Mouse (Mus musculus) CD4-positive, CD25-positive, alpha-beta regulatory T cell, adult 2 months (primary cell): ENCODE measurements around the gene Abcb9.
"Not testable (repeated sequence)": the region's sequence is repeated elsewhere in the genome, so short reads cannot be mapped to it uniquely, and the experiment has no call there.

Experiments
- DNase-seq: peaks from one replicate; pipeline ENCODE4 v3.0.0-alpha.2; 2012; ENCODE audit warnings: low read depth, low spot score

The Abcb9 gene

DNA sequence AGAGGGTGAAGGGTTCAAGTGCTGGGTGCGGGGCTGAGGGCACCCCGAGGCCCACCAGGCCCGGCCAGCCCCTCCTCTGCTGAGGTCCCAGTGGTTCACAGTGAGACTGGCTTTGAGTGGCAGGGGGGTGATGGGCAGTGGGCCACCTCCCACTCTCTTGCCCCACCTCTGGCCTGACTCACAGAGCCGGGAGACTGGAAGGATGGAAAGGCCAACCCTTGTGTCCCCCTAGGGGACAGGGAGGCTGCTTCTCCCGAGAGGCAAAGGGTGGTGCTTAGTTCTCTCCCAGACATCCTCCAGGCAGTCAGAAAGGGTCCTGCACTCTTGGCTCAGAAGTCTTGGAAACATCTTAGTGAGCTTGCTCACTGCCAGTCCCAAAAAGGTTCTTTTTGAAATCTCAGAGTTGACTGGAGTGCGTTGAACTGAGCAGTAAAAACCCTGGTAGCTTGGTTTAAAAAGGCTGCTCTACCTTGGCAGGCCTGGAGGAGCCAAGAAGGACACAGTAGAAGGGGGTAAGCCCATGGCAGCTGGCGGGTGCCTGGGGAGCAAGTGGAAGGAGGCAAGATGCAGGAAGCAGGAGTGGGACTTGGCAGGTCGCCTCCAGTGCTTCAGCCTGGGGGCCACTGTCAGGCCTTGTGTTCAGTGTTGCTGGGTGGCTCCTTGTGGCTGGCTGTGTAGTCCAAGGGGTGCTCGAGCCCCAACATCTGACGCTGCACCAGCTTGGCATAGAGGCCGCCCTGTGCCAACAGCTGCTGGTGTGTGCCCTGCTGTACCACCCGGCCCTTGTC, 33.4 kb downstream of the Abcb9 start:
- DNase-seq, result no peak

DNA sequence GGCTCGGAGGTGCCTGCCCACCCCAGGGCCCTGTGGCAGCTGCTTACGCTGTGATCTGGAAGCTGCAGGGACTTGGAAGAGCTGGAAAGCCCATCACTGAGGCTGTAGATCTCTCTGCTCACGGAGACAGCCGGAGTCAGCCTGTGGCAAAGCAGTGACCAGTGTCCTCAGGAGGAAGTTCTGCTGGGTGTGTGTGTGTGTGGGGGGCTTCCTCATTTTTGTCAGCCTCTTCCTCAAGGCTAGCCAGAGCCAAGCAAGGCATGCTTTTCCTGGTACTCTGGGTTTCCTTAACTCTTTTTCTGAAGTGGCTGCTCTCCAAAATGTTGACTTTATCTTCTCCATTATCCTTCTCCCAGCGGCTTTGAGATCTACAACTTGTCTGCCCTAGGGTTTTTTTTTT, 35.9 kb downstream of the Abcb9 start:
- no peak for DNase-seq

DNA sequence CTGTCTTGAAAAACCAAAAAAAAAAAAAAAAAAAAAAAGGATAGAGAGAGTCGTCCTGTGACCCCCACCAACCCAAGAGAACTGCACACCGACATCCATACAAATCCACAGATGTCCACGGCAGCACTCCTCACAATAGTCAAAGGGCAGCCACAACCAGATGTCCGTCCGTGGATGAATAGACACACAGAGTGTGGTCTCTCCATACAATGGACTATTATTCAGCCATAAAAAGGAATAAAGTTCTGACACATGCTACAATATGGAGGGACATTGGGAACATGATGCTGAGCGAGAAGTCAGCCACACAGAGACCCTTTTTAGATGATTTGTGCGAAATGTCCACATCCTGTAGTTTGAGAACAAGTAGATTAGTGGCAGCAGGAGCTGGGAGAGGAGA, 36.8 kb downstream of the Abcb9 start:
- no peak for DNase-seq

DNA sequence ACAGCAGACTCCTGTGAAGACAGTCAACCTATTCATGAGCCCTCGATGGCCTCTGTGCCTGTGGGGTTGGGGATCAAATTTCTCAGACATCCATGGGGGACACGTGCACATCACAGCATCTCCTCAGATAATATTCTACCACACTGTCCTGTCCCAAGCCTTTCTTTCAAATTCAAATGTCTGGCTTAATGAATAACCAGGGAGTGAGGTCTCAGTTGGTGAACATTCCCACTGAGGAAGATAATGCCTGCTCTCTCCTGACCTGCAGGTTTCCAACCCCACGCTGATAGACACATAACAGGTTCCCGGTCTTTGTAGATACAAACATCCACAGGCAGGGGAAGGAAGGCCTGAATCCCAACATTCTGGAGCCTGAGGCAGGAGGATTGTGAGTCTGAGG, 38.6 kb downstream of the Abcb9 start:
- DNase-seq, result no peak

DNA sequence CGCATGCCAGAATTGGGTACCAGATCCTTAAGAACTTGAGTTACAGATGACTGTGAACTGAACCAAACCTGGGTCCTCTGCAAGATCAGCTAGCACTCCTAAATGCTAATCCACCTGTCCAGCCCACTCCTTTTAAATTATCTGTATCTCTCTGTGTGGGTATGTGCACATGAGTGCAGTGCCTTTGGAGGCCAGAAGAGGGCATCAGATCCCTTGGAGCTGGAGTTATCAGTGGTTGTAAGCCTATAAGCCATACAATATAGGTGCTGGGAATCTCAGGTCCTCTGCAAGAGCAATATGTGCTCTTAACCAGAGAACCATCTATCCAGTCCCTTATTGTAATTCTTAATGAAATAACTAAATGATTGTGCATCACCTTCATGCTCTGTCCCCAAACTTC, 39.4 kb downstream of the Abcb9 start:
- peak; percentile 44 for DNase-seq

DNA sequence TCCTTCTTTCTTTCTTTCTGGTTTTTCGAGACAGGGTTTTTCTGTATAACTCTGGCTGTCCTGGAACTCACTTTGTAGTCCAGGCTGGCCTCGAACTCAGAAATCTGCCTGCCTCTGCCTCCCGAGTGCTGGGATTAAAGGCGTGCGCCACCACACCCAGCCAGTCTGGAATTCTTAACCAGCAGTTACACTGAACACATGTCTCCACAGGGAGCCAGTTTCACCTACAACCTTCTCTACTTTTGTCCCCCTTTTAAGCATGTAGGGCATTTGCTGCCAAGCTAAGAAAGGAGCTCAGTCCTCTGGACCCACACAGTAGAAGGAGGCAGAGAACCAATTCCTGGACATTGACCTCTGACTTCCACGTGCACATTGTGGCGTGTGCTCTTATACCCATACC, 43.0 kb downstream of the Abcb9 start:
- DNase-seq, result not testable (repeated sequence)

DNA sequence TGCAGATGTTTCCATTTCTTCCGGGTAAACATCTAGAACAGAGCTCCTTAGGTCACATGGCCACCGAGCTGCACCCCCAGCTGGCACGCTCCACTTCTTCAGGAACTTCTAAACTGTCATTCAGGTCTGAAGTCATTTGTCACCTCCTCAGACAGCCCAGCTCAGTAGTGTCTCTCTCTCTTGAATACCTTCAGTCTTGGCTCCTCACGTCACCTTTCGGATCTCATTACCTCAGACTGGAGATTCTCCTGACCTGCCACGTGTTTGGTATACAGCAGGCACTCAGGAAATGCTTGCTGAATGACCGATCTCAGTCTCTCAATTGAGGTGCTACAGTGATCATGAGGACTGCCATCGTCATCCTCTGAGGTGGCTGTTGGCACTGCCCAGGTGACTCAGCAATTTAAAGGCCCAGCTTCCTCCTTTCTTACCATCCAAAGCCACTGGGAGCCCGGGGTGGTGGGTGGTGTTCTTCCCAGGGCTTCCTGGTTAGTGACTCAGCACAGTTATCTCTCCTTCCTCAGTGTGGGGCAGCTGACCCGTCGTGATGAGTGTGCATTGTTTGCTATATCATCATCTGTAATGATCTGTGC, 43.6 kb downstream of the Abcb9 start:
- peak; percentile 44 for DNase-seq

DNA sequence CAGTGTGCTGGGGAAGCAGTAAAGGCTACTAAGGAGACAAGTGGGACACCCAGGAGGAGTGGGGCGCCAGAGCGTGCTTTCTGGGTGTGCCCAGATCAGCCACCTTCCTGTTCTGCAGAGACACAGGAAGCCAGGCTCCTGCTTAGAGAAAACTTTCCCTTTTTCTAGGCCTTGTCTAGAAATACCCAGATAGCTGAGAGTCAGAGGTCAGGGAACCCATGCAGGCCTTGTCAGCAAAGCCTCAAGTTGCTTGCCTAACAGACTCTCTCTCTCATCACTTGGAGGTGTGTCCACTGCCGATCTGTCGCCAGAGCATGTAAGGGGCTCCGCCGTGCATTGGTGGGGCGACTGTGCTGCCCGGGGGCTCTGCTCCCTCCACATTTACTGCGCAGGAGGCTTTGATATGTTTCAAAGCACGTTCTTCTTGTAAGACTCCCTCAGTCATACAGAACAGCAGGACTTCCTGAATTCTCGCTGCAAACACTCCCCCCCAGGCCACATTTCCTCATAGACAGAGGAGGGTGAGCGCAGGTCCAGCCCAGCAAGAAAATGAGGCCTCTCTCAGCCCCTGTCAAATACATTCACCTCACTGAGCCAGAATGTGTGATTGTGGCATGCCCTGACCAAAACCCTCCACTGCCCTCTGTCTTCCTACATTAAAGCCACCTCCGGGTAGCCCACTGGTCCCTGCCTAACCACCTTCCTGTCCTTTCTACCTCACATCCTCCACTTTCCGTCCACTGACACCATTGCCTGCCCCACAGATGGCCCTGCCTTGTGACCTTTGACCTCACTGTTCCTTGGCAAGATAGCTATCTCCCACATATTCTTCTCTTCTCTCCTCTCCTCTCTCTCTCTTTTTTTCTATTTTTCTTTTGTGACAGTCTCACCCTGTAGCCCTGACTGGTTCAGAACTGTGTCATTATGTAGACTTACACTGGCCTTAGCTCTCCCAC, 45.2 kb downstream of the Abcb9 start:
- peak; percentile 69 for DNase-seq

DNA sequence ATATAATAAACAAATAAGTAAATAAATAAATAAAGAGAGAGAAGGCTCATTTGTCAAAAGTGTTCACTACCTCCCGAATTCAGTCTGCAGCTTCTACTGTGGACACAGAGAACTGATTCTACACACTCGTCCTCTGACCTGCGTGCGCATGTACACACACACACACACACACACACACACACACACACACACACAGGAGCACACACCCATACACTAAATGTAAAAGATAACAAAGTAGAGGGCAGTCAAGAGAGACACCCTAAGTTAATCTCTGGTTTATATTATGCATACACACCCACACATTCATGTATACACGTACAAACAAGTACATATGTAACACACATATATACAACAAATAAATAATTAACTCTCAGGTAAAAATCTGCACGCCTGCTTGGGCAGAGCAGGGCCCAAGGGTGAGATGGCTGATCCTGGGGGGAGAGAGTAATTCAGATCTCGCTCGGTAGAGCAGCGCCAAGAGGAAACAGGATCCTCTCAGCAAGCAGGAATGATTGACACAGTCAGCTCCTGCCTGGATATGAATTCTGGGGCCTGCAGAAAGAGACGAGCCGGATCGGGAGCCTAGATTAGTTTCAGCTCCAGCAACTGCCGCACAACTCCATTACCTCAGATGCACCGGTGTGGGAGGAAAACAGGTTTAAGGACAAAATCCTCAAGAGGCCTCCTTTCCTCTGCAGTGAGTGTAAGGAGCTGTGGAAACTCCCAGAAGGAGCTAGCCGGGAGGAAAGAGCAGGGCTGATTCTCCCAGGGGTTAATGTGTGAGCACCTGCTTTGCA, 46.2 kb downstream of the Abcb9 start:
- no peak for DNase-seq

DNA sequence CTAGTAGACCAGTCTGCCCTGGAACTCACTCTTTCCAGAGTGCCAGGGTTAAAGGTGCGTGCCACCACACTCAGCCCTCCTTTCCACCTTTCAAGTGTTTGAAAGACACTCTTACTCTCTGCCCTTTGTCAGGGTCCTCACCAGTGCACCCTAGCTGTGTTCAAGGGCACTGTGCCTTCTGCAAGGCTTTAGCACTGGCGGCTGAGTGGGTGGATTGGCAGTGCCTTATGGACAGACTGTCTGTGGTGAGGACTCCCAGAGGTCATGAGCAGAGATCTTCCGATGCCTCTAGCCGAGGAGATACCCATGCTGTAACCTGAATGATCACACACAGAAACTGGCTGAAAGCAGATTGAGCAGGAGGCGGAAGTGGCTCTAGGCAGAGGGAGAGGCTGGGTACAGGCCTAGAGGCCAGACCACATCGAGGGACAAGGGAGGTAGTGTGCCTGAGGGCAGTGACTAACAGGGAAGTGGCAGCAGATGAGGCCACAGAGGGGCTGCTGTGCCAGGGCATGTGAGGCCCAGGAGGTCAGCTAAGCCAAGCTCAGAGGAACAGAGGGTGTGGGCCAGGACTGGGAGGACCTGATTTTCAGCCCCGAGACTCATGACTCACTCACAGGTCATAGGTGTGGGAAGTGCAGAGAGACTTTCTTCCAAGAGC, 48.7 kb downstream of the Abcb9 start:
- DNase-seq, result no peak

DNA sequence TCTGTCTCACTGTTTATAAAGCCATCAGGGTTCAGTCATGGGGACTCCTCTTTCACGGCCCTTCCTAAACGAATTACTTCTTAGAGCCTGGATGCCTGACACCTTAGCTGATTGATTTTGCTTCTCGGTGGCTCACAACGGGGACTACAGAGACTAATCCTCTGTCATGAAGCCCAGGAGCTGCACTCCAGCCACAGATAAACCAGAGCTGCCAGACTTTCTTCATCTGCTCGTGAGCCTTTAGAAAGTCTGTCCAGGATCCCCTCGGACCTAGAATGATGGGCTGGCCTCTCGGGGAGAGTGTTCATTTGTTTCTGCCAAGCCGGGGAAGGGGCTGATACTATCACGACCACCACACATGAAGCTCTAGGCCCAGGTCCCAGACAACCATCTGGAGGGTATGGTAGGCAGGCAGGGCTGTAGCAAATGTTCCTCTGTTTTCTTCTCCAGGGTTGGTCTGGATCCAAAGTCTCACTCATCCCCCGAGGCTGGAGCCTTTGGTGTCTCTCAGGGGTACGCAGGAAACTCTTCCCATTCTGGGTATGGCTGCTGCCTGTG, 50.1 kb downstream of the Abcb9 start:
- no peak for DNase-seq

DNA sequence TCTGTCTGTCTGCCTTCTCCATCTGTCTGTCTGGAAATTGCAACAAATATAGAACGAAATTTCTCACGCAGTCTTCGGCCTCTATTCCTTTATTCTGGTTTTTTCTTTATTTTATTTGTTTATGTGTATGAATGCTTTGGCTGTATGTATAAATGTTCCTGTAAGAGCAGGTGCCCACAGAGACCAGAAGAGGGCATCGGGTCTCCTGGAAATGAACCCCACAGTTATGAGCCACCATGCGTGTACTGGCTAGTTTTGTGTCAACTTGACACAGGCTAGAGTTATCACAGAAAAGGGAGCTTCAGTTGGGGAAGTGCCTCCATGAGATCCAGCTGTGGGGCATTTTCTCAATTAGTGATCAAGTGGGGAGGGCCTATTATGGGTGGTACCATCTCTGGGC, 51.6 kb downstream of the Abcb9 start:
- no peak for DNase-seq

DNA sequence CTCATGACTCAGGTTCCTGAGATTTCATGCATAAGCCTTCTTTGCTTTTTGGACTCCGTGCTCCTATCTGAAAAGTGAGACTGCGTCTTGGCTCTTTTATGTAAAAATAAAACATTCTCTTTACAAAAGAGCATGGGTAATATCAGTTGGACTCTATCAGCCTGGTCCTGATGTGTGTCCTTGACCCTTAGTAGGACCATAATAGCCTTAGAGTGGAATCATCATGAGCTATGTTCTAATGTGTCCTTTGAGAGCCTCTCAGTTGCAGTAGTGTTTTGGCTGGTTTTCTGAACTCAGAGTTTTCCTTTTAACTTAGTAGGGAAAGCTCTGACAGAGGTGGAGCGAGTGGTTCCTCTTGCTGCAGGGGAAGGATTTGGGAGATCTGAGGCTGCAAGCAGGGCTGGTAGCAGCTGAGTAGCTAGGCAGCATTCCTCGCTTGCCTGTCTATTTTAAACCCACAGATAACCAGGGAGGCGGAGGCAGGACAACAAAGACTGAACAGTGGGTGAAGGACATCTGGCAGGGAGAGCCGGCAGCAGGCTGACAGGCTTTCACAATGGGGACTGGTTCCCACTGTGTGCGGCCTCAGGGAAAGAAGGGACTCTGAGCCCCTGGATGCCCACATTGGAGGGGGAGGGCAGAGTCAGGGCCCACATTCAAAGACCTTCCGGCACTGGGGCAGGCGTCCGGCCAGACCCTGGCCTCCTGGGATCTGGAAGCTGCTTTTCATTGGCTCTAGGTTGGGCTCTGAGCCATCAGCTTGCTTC, 52.2 kb downstream of the Abcb9 start:
- DNase-seq, result no peak

DNA sequence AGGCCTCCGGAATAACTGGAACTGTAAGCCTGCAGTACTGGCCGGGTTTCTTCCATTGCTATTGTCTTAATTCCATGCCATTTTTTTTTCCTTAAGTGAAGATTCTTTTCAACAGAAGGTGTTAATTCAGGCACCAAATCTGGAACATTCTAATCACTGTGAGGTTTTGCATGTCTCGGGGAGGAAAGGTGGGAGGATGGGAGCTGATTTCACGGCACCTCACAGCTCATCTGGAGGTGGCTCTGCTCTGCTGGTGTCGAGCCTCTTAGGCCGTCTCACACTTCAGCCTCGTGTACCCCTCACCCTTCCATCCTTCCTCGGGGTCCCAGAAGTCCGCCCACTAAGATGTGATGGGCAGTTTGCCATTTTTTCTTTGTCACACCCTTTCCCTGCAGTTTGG, 54.5 kb downstream of the Abcb9 start:
- DNase-seq, result no peak

DNA sequence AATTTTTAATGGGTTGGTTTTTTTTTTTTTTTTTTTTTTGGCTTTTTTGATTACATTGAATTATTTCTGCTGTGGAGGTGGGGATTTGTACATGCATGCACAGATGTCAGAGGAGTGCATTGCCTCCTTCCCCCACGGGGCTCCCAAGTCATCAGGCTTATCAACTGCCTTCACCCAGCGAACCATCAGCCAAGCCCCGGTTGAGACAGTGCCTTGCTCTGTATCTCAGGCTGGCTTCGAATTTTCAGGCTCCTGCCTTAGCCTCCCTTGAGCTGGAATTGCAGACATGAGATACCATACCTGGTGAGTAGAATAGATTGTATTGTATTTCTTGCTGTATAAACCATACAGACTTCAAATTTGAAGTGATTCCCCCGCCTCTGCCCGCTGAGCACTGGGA, 56.0 kb downstream of the Abcb9 start:
- DNase-seq, result no peak

DNA sequence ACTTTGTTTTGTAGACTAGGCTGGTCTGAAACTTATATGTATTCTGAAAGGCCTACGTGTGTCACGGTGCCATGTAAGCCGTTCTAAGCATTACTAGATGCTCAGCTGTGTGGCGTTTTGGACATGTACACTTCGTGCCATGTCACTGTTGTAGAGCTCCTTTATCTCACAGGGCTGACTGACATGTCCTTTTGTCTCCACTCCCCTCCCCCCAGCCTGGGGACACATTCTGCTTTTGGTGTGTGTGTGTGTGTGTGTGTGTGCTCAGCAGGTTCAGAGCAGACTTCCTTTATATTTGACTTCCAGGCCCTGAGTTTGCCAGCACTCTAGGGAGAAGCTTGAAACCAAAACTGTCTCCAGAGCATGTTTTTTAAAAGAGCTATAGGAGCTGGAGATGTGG, 58.8 kb downstream of the Abcb9 start:
- DNase-seq, result peak; percentile 68

DNA sequence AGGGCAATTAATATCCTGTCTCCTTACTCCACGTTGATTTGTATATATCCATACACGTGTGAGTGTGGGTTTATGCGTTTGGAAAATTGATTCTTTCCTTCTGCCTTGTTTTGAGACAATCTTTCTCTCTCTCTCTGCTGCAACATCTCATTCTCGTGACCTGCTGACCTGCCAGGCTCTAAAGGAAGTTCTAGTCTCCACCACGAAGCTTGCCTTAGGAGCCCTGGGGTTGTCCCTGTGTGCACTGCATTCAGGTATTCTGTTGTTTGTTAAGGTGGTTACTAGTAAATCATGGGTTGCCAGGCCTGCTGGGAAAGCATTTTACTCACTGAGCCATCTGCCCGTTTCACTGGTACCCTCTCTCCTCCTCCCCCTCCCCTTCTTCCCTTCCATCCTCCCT, 59.3 kb downstream of the Abcb9 start:
- DNase-seq, result peak; percentile 75

DNA sequence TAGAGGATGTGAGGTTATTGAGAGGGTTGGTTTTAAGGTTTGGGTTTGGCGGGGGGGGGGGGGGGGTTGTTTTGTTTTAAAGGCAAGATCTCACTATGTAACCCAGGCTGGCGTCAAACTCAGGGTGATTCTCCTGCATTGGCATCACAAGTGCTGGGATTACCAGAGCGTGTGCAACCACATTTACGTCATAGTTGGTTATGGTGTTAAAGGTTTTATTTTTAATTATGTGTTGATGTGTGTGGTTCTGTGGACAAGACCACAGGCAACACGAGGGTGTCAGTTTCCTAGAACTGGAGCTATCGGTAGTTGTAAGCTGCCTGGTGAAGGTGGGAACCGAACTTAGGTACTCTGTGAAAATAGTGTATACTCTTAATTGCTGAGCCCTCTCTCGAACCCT, 59.8 kb downstream of the Abcb9 start:
- DNase-seq, result peak; percentile 91

DNA sequence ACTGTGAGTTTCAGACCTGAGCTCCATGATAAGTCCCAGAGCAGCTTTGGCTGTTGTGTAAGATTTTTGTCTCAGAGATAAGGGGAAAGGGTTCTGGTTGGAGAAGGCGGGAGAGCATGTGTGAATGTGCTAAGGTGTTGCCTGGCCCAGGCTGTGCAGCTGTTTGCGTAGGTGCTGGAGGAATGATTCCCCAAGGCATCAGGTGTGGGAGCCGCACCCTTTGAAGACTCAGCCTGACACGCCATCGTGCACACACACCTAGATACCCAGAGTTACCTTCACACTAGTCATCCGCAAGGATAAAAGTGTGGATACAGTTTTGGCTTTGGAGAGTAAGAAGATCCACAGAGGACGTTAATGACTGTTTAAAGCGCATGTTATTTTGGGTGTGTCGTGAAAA, 60.2 kb downstream of the Abcb9 start:
- DNase-seq, result no peak

DNA sequence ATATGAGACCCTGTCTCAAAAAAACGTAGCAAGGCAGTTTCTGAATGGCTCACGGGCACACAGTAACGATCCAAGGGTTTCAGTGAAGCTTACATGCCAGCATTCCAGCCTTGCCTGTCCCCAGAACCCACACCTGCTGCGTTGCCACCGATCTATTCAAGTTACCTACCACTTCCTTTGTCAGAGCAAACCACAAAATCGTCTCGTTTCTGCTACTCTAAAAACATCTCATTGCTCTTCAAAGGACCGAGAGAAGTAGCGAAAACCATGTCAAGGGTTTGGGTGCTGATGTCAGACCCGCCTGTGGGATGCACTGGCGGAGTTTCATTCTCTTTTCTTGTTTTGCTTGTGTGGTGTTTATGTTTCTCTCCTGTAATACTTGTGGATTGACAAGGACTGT, 61.1 kb downstream of the Abcb9 start:
- DNase-seq, result peak; percentile 92
